Mouse (Mus musculus): Measurements from ENCODE around the gene Cops7a. TPM values are rescaled to one million over a fixed set of nuclear protein-coding genes. Genes with fewer than 3 reads are reported as not detected.
A peak's percentile ranks its signal among the peaks of the same experiment; 100 is the strongest.

Cops7a gene
- polyA plus RNA-seq (2015; fragmentation: Nextera tagmentation; extraction: Ambion mirVana) = 92.5 and 102 TPM in 2 replicates

DNA sequence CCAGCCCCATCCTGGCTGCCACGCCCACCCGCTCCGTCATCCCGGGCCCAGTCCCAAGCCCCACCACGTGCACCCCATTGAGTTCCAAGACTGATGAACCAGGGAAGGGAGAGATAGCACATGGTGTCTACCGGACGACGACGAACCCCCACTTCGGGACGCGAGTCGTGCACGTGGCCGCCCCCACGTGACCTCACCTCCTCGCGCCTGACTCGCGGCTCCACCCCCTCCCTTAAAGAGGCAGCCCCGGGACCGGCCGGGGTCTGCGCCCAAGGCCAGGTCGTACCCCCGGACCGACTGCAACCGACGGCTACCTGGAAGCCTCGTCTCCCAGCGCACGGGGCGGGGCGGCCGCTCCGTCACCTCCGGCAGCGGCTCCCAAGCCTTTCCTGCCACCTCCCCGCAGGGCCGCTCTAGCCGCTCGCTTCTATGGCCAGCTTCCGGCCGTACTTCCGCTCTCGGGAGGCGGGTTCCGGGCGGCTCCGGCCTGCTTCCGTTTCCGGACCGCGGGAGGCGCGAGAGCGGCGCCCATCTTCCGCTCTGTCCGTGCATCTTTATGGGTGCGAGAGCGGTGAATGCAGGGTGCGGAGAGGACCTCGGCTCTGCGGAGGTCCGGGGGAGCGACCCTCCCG is at the start of gene Cops7a:
Gene Cops7a, minus strand, starts transcription at position 451 of the 632 bp plus-strand sequence.
- Histone ChIP-seq H3K9me3 (no peaks in the 10 kb centered on the region), H3K4me1 (replicated peaks) (peaks cover 17% of the 10 kb centered on the region), H3K4me2 (peak within 1 kb of the TSS; percentile 93), H3K4me3 (peak within 1 kb of the TSS; percentile 71), H3K9ac (peak within 1 kb of the TSS; percentile 89), H3K27me3 (no peaks in the 10 kb centered on the region), H3K36me3 (peaks cover 9% of the 10 kb centered on the region; the same call in 1 of the 2 replicates), H3K27ac (replicated peaks) (peak within 1 kb of the TSS; percentile 92)
- peak; percentile 95 for ATAC-seq (ENCODE audit: low FRiP score, low read depth)
- 0% methylated on average over 67 of the region's 68 CpGs for WGBS

GRCm38 (mm10) chr6:125009181-125010073 is 44.1 kb upstream of the Cops7a start:
- peak overlapping the region; percentile 94 for H3K4me2 ChIP-seq
- H3K4me1 ChIP-seq (replicated peaks) = peaks cover 46% of the 10 kb centered on the region
- WGBS = under 1% methylated on average over 53 of the region's 78 CpGs
- peaks cover 25% of the 10 kb centered on the region; the same call in 1 of the 2 replicates for H3K36me3 ChIP-seq
- H3K27ac ChIP-seq (replicated peaks) = peak overlapping the region; percentile 98
- peak overlapping the region; percentile 74 for H3K4me3 ChIP-seq
- peak; percentile 90 for ATAC-seq (ENCODE audit: low FRiP score, low read depth)
- H3K9ac ChIP-seq = peak overlapping the region; percentile 78
- no peaks in the 10 kb centered on the region for H3K27me3 ChIP-seq
- H3K9me3 ChIP-seq = no peaks in the 10 kb centered on the region

GRCm38 (mm10) chr6:125009129-125009180 is 43.6 kb upstream of the Cops7a start, which contains the start of gene Zfp384:
TSS of gene Zfp384 (plus strand) at chr6:125009145.
- peak within 1 kb of the TSS; percentile 74 for H3K4me3 ChIP-seq
- H3K27ac ChIP-seq (replicated peaks) = peak within 1 kb of the TSS; percentile 98
- peaks cover 46% of the 10 kb centered on the region for H3K4me1 ChIP-seq (replicated peaks)
- no peaks in the 10 kb centered on the region for H3K9me3 ChIP-seq
- peak within 1 kb of the TSS; percentile 78 for H3K9ac ChIP-seq
- H3K36me3 ChIP-seq = peaks cover 24% of the 10 kb centered on the region; the same call in 1 of the 2 replicates
- H3K4me2 ChIP-seq = peak within 1 kb of the TSS; percentile 94
- no peak for ATAC-seq (ENCODE audit: low FRiP score, low read depth)
- 0% methylated on average over 2 of the region's 3 CpGs for WGBS
- H3K27me3 ChIP-seq = no peaks in the 10 kb centered on the region

- WGBS = under 1% methylated on average over 29 of the region's 34 CpGs
- Histone ChIP-seq H3K9me3 (no peaks in the 10 kb centered on the region), H3K36me3 (peaks cover 21% of the 10 kb centered on the region; the same call in 1 of the 2 replicates), H3K4me1 (replicated peaks) (peaks cover 44% of the 10 kb centered on the region), H3K27me3 (no peaks in the 10 kb centered on the region), H3K4me2 (peak overlapping the region; percentile 94), H3K9ac (peak overlapping the region; percentile 78), H3K4me3 (peak overlapping the region; percentile 74), H3K27ac (replicated peaks) (peak overlapping the region; percentile 98)
- peak; percentile 98 for ATAC-seq (ENCODE audit: low FRiP score, low read depth)
Measured at GRCm38 (mm10) chr6:125008586-125009128, 43.3 kb upstream of the Cops7a start.

- Histone ChIP-seq H3K4me3 (peak overlapping the region; percentile 74), H3K9ac (peak overlapping the region; percentile 38), H3K36me3 (peaks cover 17% of the 10 kb centered on the region; the same call in 1 of the 2 replicates), H3K4me1 (replicated peaks) (peaks cover 40% of the 10 kb centered on the region), H3K27ac (replicated peaks) (peak overlapping the region; percentile 98), H3K4me2 (peak overlapping the region; percentile 60), H3K9me3 (no peaks in the 10 kb centered on the region), H3K27me3 (no peaks in the 10 kb centered on the region)
- ATAC-seq (ENCODE audit: low FRiP score, low read depth) = peak; percentile 0; the same call in 1 of the 2 replicates
- WGBS = 42% methylated on average over 13 of the region's 13 CpGs
Measured at GRCm38 (mm10) chr6:125008060-125008459, 42.7 kb upstream of the Cops7a start.

DNA sequence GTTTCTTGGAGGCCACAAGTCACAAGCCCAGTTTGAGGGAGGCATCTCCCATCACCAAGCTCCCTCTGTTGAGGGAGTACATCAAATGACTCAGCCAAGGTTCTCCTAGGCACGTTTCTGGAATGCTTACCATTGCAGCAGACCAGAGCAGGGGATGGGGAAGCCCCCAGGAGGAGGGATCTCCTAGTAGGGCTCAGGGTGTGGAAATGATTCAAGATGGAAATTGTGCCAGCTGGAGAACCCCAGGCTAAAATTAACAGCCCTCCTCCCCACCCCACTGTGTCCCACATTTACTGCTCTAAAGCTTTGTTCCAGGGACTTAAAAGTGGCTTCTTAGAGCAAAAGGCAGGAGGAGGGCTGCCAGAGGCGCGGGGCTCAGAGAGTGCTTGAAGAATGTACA is 39.7 kb upstream of the Cops7a start:
- Histone ChIP-seq H3K27me3 (peaks cover 7% of the 10 kb centered on the region; the same call in 1 of the 2 replicates), H3K27ac (replicated peaks) (no peak overlapping the region), H3K36me3 (peaks cover 13% of the 10 kb centered on the region), H3K9ac (no peak overlapping the region), H3K4me3 (no peak overlapping the region), H3K9me3 (no peaks in the 10 kb centered on the region), H3K4me2 (no peak overlapping the region), H3K4me1 (replicated peaks) (peaks cover 11% of the 10 kb centered on the region)
- ATAC-seq (ENCODE audit: low FRiP score, low read depth) = no peak
- WGBS = 37% methylated on average over 3 of the region's 3 CpGs

- no peak overlapping the region for H3K4me3 ChIP-seq
- 40% methylated on average over 3 of the region's 3 CpGs for WGBS
- no peak overlapping the region for H3K27ac ChIP-seq (replicated peaks)
- H3K4me1 ChIP-seq (replicated peaks) = peaks cover 17% of the 10 kb centered on the region
- H3K9ac ChIP-seq = no peak overlapping the region
- peaks cover 18% of the 10 kb centered on the region for H3K27me3 ChIP-seq
- no peak for ATAC-seq (ENCODE audit: low FRiP score, low read depth)
- no peak overlapping the region for H3K4me2 ChIP-seq
- peaks cover 19% of the 10 kb centered on the region for H3K36me3 ChIP-seq
- no peaks in the 10 kb centered on the region for H3K9me3 ChIP-seq
Measured at GRCm38 (mm10) chr6:125003706-125004105, 38.4 kb upstream of the Cops7a start.

DNA sequence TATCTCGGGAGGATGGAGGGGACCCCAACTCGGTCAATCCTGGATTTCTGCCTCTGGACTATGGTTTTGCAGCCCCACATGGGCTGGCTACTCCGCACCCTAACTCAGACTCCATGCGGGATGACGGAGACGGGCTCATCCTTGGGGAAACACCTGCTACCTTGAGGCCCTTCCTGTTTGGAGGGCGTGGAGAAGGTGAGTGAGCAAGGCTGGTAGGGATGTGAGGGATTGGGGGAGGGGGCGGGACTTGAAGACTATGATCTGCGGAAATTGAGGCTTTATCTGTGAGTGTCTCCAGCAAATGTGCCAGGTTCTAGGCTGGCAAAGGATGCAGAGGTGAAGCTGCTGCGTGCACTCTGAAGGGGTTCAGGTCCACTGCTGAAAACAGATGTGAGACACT is 34.2 kb upstream of the Cops7a start:
- Histone ChIP-seq H3K9ac (no peak overlapping the region), H3K4me2 (no peak overlapping the region), H3K36me3 (peaks cover 19% of the 10 kb centered on the region), H3K4me1 (replicated peaks) (peaks cover 23% of the 10 kb centered on the region), H3K4me3 (no peak overlapping the region), H3K27ac (replicated peaks) (no peak overlapping the region), H3K27me3 (peaks cover 21% of the 10 kb centered on the region), H3K9me3 (no peaks in the 10 kb centered on the region)
- 41% methylated on average over 10 of the region's 10 CpGs for WGBS
- ATAC-seq (ENCODE audit: low FRiP score, low read depth) = no peak

GRCm38 (mm10) chr6:124999091-124999490 is 33.8 kb upstream of the Cops7a start:
- no peak for ATAC-seq (ENCODE audit: low FRiP score, low read depth)

DNA sequence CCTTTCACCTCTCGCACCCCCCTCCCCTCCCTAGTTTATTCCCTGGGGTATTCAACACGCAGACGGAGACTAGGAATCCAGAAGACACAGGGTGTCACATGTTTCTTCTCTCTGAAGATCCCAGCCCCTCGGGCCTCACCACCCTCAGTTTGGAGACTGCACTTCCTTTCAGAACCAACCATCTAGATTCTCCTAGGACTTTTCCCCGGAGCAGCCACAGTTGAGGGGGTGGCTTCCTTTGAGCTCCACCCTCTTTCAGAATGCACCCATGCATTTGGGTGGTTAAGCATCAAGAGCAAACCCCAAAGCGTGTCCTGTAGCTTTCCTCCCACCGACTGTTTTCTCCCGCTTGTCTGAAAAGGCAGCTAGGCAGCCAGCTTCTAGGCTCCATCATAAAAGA is 32.7 kb upstream of the Cops7a start:
- Histone ChIP-seq H3K4me2 (peak overlapping the region; percentile 85), H3K27me3 (peaks cover 21% of the 10 kb centered on the region), H3K4me3 (peak overlapping the region; percentile 61)

More at GRCm38 (mm10) chr6:124999091-124999490, 33.8 kb upstream of the Cops7a start:
- Histone ChIP-seq H3K4me2 (peak overlapping the region; percentile 85; the same call in 1 of the 2 replicates), H3K4me3 (peak overlapping the region; percentile 61; the same call in 1 of the 2 replicates), H3K4me1 (replicated peaks) (peaks cover 23% of the 10 kb centered on the region), H3K27me3 (peaks cover 21% of the 10 kb centered on the region), H3K9me3 (no peaks in the 10 kb centered on the region), H3K36me3 (peaks cover 19% of the 10 kb centered on the region), H3K27ac (replicated peaks) (no peak overlapping the region), H3K9ac (no peak overlapping the region)
- WGBS = 35% methylated on average over 14 of the region's 14 CpGs

GRCm38 (mm10) chr6:124996551-124997501 is 31.5 kb upstream of the Cops7a start, which contains the start of gene Pianp:
TSS of gene Pianp (plus strand) at chr6:124996694.
- Histone ChIP-seq H3K4me3 (peak within 1 kb of the TSS; percentile 61), H3K9me3 (no peaks in the 10 kb centered on the region), H3K27ac (replicated peaks) (peak within 1 kb of the TSS; percentile 89), H3K36me3 (peaks cover 15% of the 10 kb centered on the region), H3K27me3 (peaks cover 24% of the 10 kb centered on the region), H3K4me2 (peak within 1 kb of the TSS; percentile 85), H3K9ac (peak within 1 kb of the TSS; percentile 95), H3K4me1 (replicated peaks) (peaks cover 27% of the 10 kb centered on the region)
- peak; percentile 85 for ATAC-seq (ENCODE audit: low FRiP score, low read depth)
- under 1% methylated on average over 56 of the region's 78 CpGs for WGBS

More for the DNA sequence above, 32.7 kb upstream of the Cops7a start:
- Histone ChIP-seq H3K36me3 (peaks cover 19% of the 10 kb centered on the region), H3K9me3 (no peaks in the 10 kb centered on the region), H3K9ac (peak overlapping the region; percentile 95), H3K27ac (replicated peaks) (peak overlapping the region; percentile 89; the same call in 1 of the 2 replicates), H3K4me1 (replicated peaks) (peaks cover 27% of the 10 kb centered on the region)
- ATAC-seq (ENCODE audit: low FRiP score, low read depth) = no peak
- WGBS = 10% methylated on average over 8 of the region's 8 CpGs

All from hindbrain, embryonic 15.5 days (tissue).